Mouse (Mus musculus) MEL (cell line): ENCODE measurements around the gene Zcchc14. TPM values are rescaled to one million over a fixed set of nuclear protein-coding genes. Genes with fewer than 3 reads are reported as not detected.

Source experiments
- DNase-seq: peaks from one replicate; pipeline ENCODE4 v3.0.0; 2011; ENCODE audit warnings: low read depth, low spot score
- H3K27ac ChIP-seq: 2 replicates; pipeline ENCODE4 v1.5.1; 2012; ENCODE audit warnings: low read depth, mild to moderate bottlenecking, control low read depth, low read length, moderate library complexity; ENCODE audit not compliant: control insufficient read depth
- H3K27me3 ChIP-seq, 2 experiments: fragments of 150-350 bp in 1 of 2; sonication (generic) in 1 of 2; 2 replicates each; pipeline ENCODE4 v1.6.1; 2012; ENCODE audit warnings: low read length in 2 of 2, mild to moderate bottlenecking in 2 of 2, improper control_type of control experiment in 1 of 2, moderate library complexity in 1 of 2; ENCODE audit not compliant: insufficient read depth in 2 of 2, control insufficient read depth in 1 of 2
- H3K36me3 ChIP-seq, 2 experiments: 2 replicates each; pipeline ENCODE4 v1.6.1; 2012 to 2014; ENCODE audit warnings: low read length in 2 of 2, improper control_type of control experiment in 1 of 2, inconsistent platforms in 1 of 2, mild to moderate bottlenecking in 1 of 2; ENCODE audit not compliant: insufficient read depth in 2 of 2, control insufficient read depth in 1 of 2
- H3K4me1 ChIP-seq, 2 experiments: fragments of 150-350 bp in 1 of 2; sonication (generic) in 1 of 2; 2 replicates each; pipeline ENCODE4 v1.6.1; 2012; ENCODE audit warnings: low read length in 2 of 2, improper control_type of control experiment in 1 of 2, mild to moderate bottlenecking in 1 of 2; ENCODE audit not compliant: insufficient read depth in 2 of 2, control insufficient read depth in 1 of 2
- H3K4me3 ChIP-seq, 2 experiments: fragments of 150-350 bp in 1 of 2; sonication (generic) in 1 of 2; 2 replicates each; pipeline ENCODE4 v1.5.1; 2012; ENCODE audit warnings: low read depth in 2 of 2, low read length in 2 of 2, mild to moderate bottlenecking in 2 of 2, moderate library complexity in 2 of 2, control low read depth in 1 of 2, improper control_type of control experiment in 1 of 2; ENCODE audit not compliant: control insufficient read depth in 1 of 2, insufficient read depth in 1 of 2
- H3K79me2 ChIP-seq: 2 replicates; pipeline ENCODE4 v1.6.1; 2012; ENCODE audit warnings: mild to moderate bottlenecking, low read length, moderate library complexity; ENCODE audit not compliant: control insufficient read depth, poor library complexity, insufficient read depth
- H3K9ac ChIP-seq: 2 replicates; pipeline ENCODE4 v1.6.1; 2012; ENCODE audit warnings: low read depth, mild to moderate bottlenecking, control low read depth, low read length, moderate library complexity; ENCODE audit not compliant: control insufficient read depth, poor library complexity, severe bottlenecking
- H3K9me3 ChIP-seq: fragments of 150-350 bp; sonication (generic); replicated peaks from 2 replicates; pipeline ENCODE4 v1.6.1; 2012; ENCODE audit warnings: mild to moderate bottlenecking, low read length, improper control_type of control experiment, moderate library complexity; ENCODE audit not compliant: insufficient read depth
- CTCF ChIP-seq, 3 experiments: IDR thresholded peaks in 2 of 3; conservative IDR thresholded peaks in 1 of 3; 2 replicates each; pipeline ENCODE4 v1.5.1; 2011 to 2012; ENCODE audit warnings: low read length in 3 of 3, low read depth in 2 of 3, mild to moderate bottlenecking in 2 of 3, improper control_type of control experiment in 1 of 3, inconsistent platforms in 1 of 3, mixed read lengths in 1 of 3, moderate library complexity in 1 of 3; ENCODE audit not compliant: control insufficient read depth in 1 of 3, insufficient read depth in 1 of 3, poor library complexity in 1 of 3, severe bottlenecking in 1 of 3
- E2F4 ChIP-seq: IDR thresholded peaks from 2 replicates; pipeline ENCODE4 v1.6.1; 2011; ENCODE audit warnings: low read depth, low read length, improper control_type of control experiment, borderline replicate concordance
- GABPA ChIP-seq: IDR thresholded peaks from 2 replicates; pipeline ENCODE4 v1.6.1; 2012; ENCODE audit warnings: low read depth, mild to moderate bottlenecking, inconsistent platforms, low read length, improper control_type of control experiment, moderate library complexity
- GATA1 ChIP-seq: IDR thresholded peaks from 2 replicates; pipeline ENCODE4 v1.6.1; 2011; ENCODE audit warnings: low read depth, low read length, improper control_type of control experiment
- HCFC1 ChIP-seq: IDR thresholded peaks from 2 replicates; pipeline ENCODE4 v1.6.1; 2012; ENCODE audit warnings: low read depth, mild to moderate bottlenecking, inconsistent platforms, low read length, improper control_type of control experiment, moderate library complexity
- MAX ChIP-seq: IDR thresholded peaks from 2 replicates; pipeline ENCODE4 v1.6.1; 2011; ENCODE audit warnings: low read length, improper control_type of control experiment
- MAZ ChIP-seq: IDR thresholded peaks from 2 replicates; pipeline ENCODE4 v1.6.1; 2012; ENCODE audit warnings: low read depth, mild to moderate bottlenecking, inconsistent platforms, low read length, improper control_type of control experiment
- MEF2A ChIP-seq: IDR thresholded peaks from 2 replicates; pipeline ENCODE4 v1.6.1; 2014; ENCODE audit warnings: low read depth, mild to moderate bottlenecking, inconsistent platforms, low read length, improper control_type of control experiment; ENCODE audit not compliant: poor library complexity, insufficient replicate concordance, severe bottlenecking; ENCODE audit errors: extremely low read depth
- MXI1 ChIP-seq: IDR thresholded peaks from 2 replicates; pipeline ENCODE4 v1.6.1; 2011; ENCODE audit warnings: mild to moderate bottlenecking, low read depth, low read length, improper control_type of control experiment
- MYC ChIP-seq: IDR thresholded peaks from 2 replicates; pipeline ENCODE4 v1.6.1; 2011; ENCODE audit warnings: low read depth, mild to moderate bottlenecking, low read length, improper control_type of control experiment, moderate library complexity
- NELFE ChIP-seq: IDR thresholded peaks from 2 replicates; pipeline ENCODE4 v1.6.1; 2011; ENCODE audit warnings: low read depth, low read length, improper control_type of control experiment
- NRF1 ChIP-seq: IDR thresholded peaks from 2 replicates; pipeline ENCODE4 v1.6.1; 2014; ENCODE audit warnings: low read depth, mild to moderate bottlenecking, inconsistent platforms, low read length, improper control_type of control experiment, moderate library complexity; ENCODE audit not compliant: poor library complexity, insufficient read depth, severe bottlenecking
- POLR2A ChIP-seq, 2 experiments: IDR thresholded peaks; 2 replicates each; pipeline ENCODE4 v1.6.1; 2011 to 2012; ENCODE audit warnings: low read length in 2 of 2, mild to moderate bottlenecking in 2 of 2, control low read depth in 1 of 2, improper control_type of control experiment in 1 of 2, low read depth in 1 of 2, moderate library complexity in 1 of 2; ENCODE audit not compliant: control insufficient read depth in 1 of 2, insufficient read depth in 1 of 2, poor library complexity in 1 of 2
- POLR2AphosphoS2 ChIP-seq: IDR thresholded peaks from 2 replicates; pipeline ENCODE4 v1.6.1; 2011; ENCODE audit warnings: low read length, improper control_type of control experiment
- RCOR1 ChIP-seq: IDR thresholded peaks from 2 replicates; pipeline ENCODE4 v1.6.1; 2012; ENCODE audit warnings: low read depth, mild to moderate bottlenecking, inconsistent platforms, low read length, improper control_type of control experiment
- SIN3A ChIP-seq: IDR thresholded peaks from 2 replicates; pipeline ENCODE4 v1.6.1; 2012; ENCODE audit warnings: low read length, improper control_type of control experiment, inconsistent platforms
- SMC3 ChIP-seq: IDR thresholded peaks from 2 replicates; pipeline ENCODE4 v1.6.1; 2011; ENCODE audit warnings: low read depth, low read length, improper control_type of control experiment
- TBP ChIP-seq: IDR thresholded peaks from 2 replicates; pipeline ENCODE4 v1.8.0; 2011; ENCODE audit warnings: low read depth, low read length, improper control_type of control experiment
- UBTF ChIP-seq: IDR thresholded peaks from 2 replicates; pipeline ENCODE4 v1.6.1; 2012; ENCODE audit warnings: low read depth, mild to moderate bottlenecking, inconsistent platforms, low read length, improper control_type of control experiment, moderate library complexity, borderline replicate concordance; ENCODE audit not compliant: insufficient read depth
- USF1 ChIP-seq: IDR thresholded peaks from 2 replicates; pipeline ENCODE4 v1.6.1; 2014; ENCODE audit warnings: low read depth, mild to moderate bottlenecking, inconsistent platforms, low read length, improper control_type of control experiment, moderate library complexity
- USF2 ChIP-seq, 2 experiments: IDR thresholded peaks; 2 replicates each; pipeline ENCODE4 v1.6.1; 2011 to 2012; ENCODE audit warnings: improper control_type of control experiment in 2 of 2, low read length in 2 of 2, borderline replicate concordance in 1 of 2, inconsistent platforms in 1 of 2, low read depth in 1 of 2, mild to moderate bottlenecking in 1 of 2; ENCODE audit not compliant: insufficient read depth in 1 of 2
- ZC3H11A ChIP-seq: IDR thresholded peaks from 2 replicates; pipeline ENCODE4 v1.6.1; 2012; ENCODE audit warnings: low read depth, mild to moderate bottlenecking, inconsistent platforms, low read length, improper control_type of control experiment
- ZKSCAN1 ChIP-seq: IDR thresholded peaks from 2 replicates; pipeline ENCODE4 v1.6.1; 2012; ENCODE audit warnings: low read depth, mild to moderate bottlenecking, inconsistent platforms, low read length, improper control_type of control experiment, moderate library complexity
- ZMIZ1 ChIP-seq: IDR thresholded peaks from 2 replicates; pipeline ENCODE4 v1.6.1; 2012; ENCODE audit warnings: low read depth, mild to moderate bottlenecking, inconsistent platforms, low read length, improper control_type of control experiment, moderate library complexity
- ZNF384 ChIP-seq: IDR thresholded peaks from 2 replicates; pipeline ENCODE4 v1.6.1; 2012; ENCODE audit warnings: low read depth, mild to moderate bottlenecking, inconsistent platforms, low read length, improper control_type of control experiment
- polyA plus RNA-seq, 2 experiments: library from polyadenylated mRNA; stranded (reverse) in 1 of 2; unstranded in 1 of 2; fragments of >175 nt in 1 of 2; fragments of >200 nt in 1 of 2; gene quantifications; 2 replicates each; pipeline versions ENCODE4 v1.2.1 to v1.2.4; 2012; ENCODE audit warnings: low replicate concordance in 2 of 2, low read depth in 1 of 2; ENCODE audit not compliant: insufficient read length in 2 of 2, insufficient read depth in 1 of 2, missing spikeins in 1 of 2
- total RNA-seq: library from RNA; depleted of rRNA; stranded (reverse); fragments of 300-350 nt; gene quantifications from 2 replicates; pipeline ENCODE4 v1.2.3, GENCODE M21; 2012

Zcchc14 gene
- total and polyA plus RNA-seq, 3 experiments, result 0.04 to 0.11 TPM; not detected in 1

DNA sequence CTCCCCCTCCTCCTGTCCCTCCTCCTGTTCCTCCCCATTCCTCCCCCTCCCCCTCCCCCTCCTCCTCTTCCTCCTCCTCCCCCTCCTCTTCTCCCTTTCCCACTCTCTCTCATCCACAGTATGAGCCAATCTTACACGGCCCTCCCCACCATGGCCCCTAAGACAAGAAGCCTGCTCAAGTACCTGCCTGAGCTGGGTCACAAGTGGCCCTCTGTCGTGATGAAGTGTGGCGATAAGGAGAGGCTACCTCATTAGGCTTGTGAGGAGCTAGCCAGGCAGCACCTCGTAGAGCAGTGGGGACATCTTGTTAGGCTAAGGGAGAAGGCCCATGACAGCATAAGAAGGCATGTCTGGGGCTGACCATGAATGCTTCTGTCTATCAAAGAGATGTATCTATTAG, 20.5 kb upstream of the Zcchc14 start:
- Histone ChIP-seq H3K4me3 (no peak overlapping the region), H3K9ac (no peak overlapping the region), H3K36me3 (no peaks in the 10 kb centered on the region), H3K9me3 (no peaks in the 10 kb centered on the region), H3K4me1 (no peaks in the 10 kb centered on the region), H3K27ac (no peak overlapping the region), H3K79me2 (no peaks in the 10 kb centered on the region), H3K27me3 (no peaks in the 10 kb centered on the region; a peak in 1 of 4 replicates)
- DNase-seq, result no peak
- TF ChIP-seq POLR2A (IDR thresholded peaks at IDR 0.05; ENCODE audit: control insufficient read depth in 1 of 2, insufficient read depth in 1 of 2, low read depth in 1 of 2, low read length in 2 of 2, poor library complexity in 1 of 2), result no peak
- TF ChIP-seq ZKSCAN1, result no peak
- TF ChIP-seq MXI1, result no peak
- TF ChIP-seq GATA1, result no peak
- TF ChIP-seq UBTF, result no peak
- TF ChIP-seq SMC3, result no peak
- no peak for TF ChIP-seq POLR2AphosphoS2
- TF ChIP-seq ZMIZ1, result no peak
- no peak for TF ChIP-seq MAX
- TF ChIP-seq HCFC1, result no peak
- no peak for TF ChIP-seq ZC3H11A
- TF ChIP-seq NELFE, result no peak
- TF ChIP-seq USF1, result no peak
- TF ChIP-seq USF2 (IDR thresholded peaks at IDR 0.05; ENCODE audit: borderline replicate concordance in 1 of 2, insufficient read depth in 1 of 2, low read depth in 1 of 2, low read length in 2 of 2), result no peak
- no peak for TF ChIP-seq CTCF (IDR thresholded peaks at IDR 0.05 in 2 of 3, conservative IDR thresholded peaks at IDR 0.05 in 1 of 3; ENCODE audit: control insufficient read depth in 1 of 3, insufficient read depth in 1 of 3, low read depth in 2 of 3, low read length in 3 of 3, poor library complexity in 1 of 3, severe bottlenecking in 1 of 3)
- no peak for TF ChIP-seq SIN3A

DNA sequence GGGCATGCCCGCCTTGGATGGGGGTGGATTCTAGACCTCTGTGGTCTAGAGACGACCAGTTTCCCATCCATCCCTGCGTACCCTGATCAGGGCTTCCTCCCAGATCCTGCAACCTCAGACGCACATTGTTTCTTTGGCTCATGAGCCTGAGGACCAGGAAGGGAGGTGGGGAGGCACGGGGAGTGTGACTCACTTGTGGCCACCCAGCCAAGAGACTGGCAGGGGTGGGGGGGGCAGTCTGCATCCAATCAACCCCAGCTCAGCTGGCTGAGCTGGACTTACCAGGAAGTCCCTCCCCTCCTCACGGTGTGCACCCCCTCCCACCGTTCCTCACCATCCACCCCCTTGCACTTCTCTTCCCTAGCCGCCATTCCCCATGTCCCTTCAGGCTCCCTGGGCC, 16.5 kb upstream of the Zcchc14 start:
- H3K36me3 ChIP-seq, result no peaks in the 10 kb centered on the region
- no peaks in the 10 kb centered on the region for H3K27me3 ChIP-seq
- no peak for DNase-seq
- H3K4me1 ChIP-seq, result no peaks in the 10 kb centered on the region
- no peak overlapping the region for H3K27ac ChIP-seq
- TF ChIP-seq MEF2A (no peak), NRF1 (no peak), MAZ (no peak), E2F4 (no peak), GABPA (no peak), ZMIZ1 (no peak), USF2 (IDR thresholded peaks at IDR 0.05; ENCODE audit: borderline replicate concordance in 1 of 2, insufficient read depth in 1 of 2, low read depth in 1 of 2, low read length in 2 of 2) (no peak), POLR2AphosphoS2 (no peak), MXI1 (no peak), MYC (no peak), TBP (no peak), ZC3H11A (no peak), ZNF384 (no peak), MAX (no peak), RCOR1 (no peak), USF1 (no peak)
- H3K9me3 ChIP-seq, result no peaks in the 10 kb centered on the region
- no peak overlapping the region for H3K4me3 ChIP-seq
- no peak overlapping the region for H3K9ac ChIP-seq
- no peaks in the 10 kb centered on the region for H3K79me2 ChIP-seq
